Mouse (Mus musculus) forebrain, embryonic 16.5 days (tissue): ENCODE measurements around the gene Adap1. TPM values are rescaled to one million over a fixed set of nuclear protein-coding genes. Genes with fewer than 3 reads are reported as not detected.
A peak's percentile ranks its signal among the peaks of the same experiment; 100 is the strongest.

Experiments
- ATAC-seq: fragments of 200-750 bp; cut with Nextera tagmentation; 2 replicates; pipeline ENCODE4 v1.8.0; 2017; ENCODE audit warnings: mild to moderate bottlenecking, moderate library complexity
- H3K27ac ChIP-seq: fragments of 300-500 bp; sonication (generic); 2 replicates; pipeline ENCODE4 v1.5.1; 2014; ENCODE audit warnings: low read length, control low read depth
- H3K27me3 ChIP-seq: fragments of 300-500 bp; sonication (generic); replicated peaks from 2 replicates; pipeline ENCODE4 v1.6.1; 2014; ENCODE audit warnings: low read length; ENCODE audit not compliant: control insufficient read depth, insufficient read depth
- H3K36me3 ChIP-seq: fragments of 300-500 bp; sonication (generic); 2 replicates; pipeline ENCODE4 v1.6.1; 2014; ENCODE audit not compliant: control insufficient read depth, insufficient read depth
- H3K4me1 ChIP-seq: fragments of 300-500 bp; sonication (generic); replicated peaks from 2 replicates; pipeline ENCODE4 v1.6.1; 2014; ENCODE audit warnings: low read length; ENCODE audit not compliant: control insufficient read depth, insufficient read depth
- H3K4me2 ChIP-seq: fragments of 300-500 bp; sonication (generic); 2 replicates; pipeline ENCODE4 v1.6.1; 2014; ENCODE audit warnings: mild to moderate bottlenecking, low read length, control low read depth
- H3K4me3 ChIP-seq: fragments of 300-500 bp; sonication (generic); replicated peaks from 2 replicates; pipeline ENCODE4 v1.5.1; 2014; ENCODE audit warnings: mild to moderate bottlenecking, low read length, control low read depth
- H3K9ac ChIP-seq: fragments of 300-500 bp; sonication (generic); replicated peaks from 2 replicates; pipeline ENCODE4 v1.6.1; 2014; ENCODE audit warnings: low read depth, low read length, control low read depth
- H3K9me3 ChIP-seq: fragments of 300-500 bp; sonication (generic); 2 replicates; pipeline ENCODE4 v1.6.1; 2016; ENCODE audit warnings: low read length; ENCODE audit not compliant: control insufficient read depth
- WGBS: fragments of 180-500 bp; shearing (Covaris S2); extraction: QIAGEN DNeasy Blood & Tissue Kit; methylation state at CpG from one replicate; pipeline ENCODE4 v1.1.7; 2014; 5-methylcytosine and 5-hydroxymethylcytosine counted together
- polyA plus RNA-seq: library from polyadenylated mRNA; unstranded; fragments of >200 nt; fragmentation: Nextera tagmentation; extraction: Ambion mirVana; gene quantifications from 2 replicates; pipeline ENCODE4 v1.2.1, GENCODE M21; 2015

The Adap1 gene
- polyA plus RNA-seq, 1 experiment from 2014 or later = 35.5 TPM

- Histone ChIP-seq H3K4me3 (peak overlapping the region; percentile 81), H3K9ac (peak overlapping the region; percentile 83), H3K27ac (peak overlapping the region; percentile 92), H3K27me3 (no peaks in the 10 kb centered on the region), H3K4me1 (peaks cover 17% of the 10 kb centered on the region), H3K4me2 (peak overlapping the region; percentile 95), H3K36me3 (peaks cover 6% of the 10 kb centered on the region; the same call in 1 of the 2 replicates), H3K9me3 (no peaks in the 10 kb centered on the region)
- ATAC-seq = no peak
- WGBS = 0% methylated on average over 7 of the region's 7 CpGs
Measured at GRCm38 (mm10) chr5:139252910-139253245, 72.5 kb downstream of the Adap1 start.

- Histone ChIP-seq H3K4me3 (peak within 1 kb of the TSS; percentile 81), H3K4me2 (peak within 1 kb of the TSS; percentile 95), H3K27ac (peak within 1 kb of the TSS; percentile 92), H3K4me1 (peaks cover 17% of the 10 kb centered on the region), H3K36me3 (peaks cover 12% of the 10 kb centered on the region), H3K27me3 (no peaks in the 10 kb centered on the region), H3K9ac (peak within 1 kb of the TSS; percentile 83), H3K9me3 (no peaks in the 10 kb centered on the region)
- under 1% methylated on average over 72 of the region's 90 CpGs for WGBS
- peak; percentile 97 for ATAC-seq
Measured at GRCm38 (mm10) chr5:139252081-139252909, 73.1 kb downstream of the Adap1 start, which contains the start of gene Get4. Get4 (plus strand) TSS chr5:139252324.

- peak overlapping the region; percentile 82 for H3K27ac ChIP-seq
- peaks cover 17% of the 10 kb centered on the region for H3K4me1 ChIP-seq
- H3K4me3 ChIP-seq = peak overlapping the region; percentile 81
- H3K9me3 ChIP-seq = no peaks in the 10 kb centered on the region
- no peak; the same call in 1 of the 2 replicates for ATAC-seq
- peak overlapping the region; percentile 72 for H3K4me2 ChIP-seq
- 1% methylated on average over 8 of the region's 8 CpGs for WGBS
- H3K27me3 ChIP-seq = no peaks in the 10 kb centered on the region
- H3K9ac ChIP-seq = peak overlapping the region; percentile 72
- peaks cover 18% of the 10 kb centered on the region for H3K36me3 ChIP-seq
Measured at GRCm38 (mm10) chr5:139251736-139252080, 73.7 kb downstream of the Adap1 start.

- Histone ChIP-seq H3K4me1 (peaks cover 17% of the 10 kb centered on the region), H3K27me3 (no peaks in the 10 kb centered on the region), H3K9me3 (no peaks in the 10 kb centered on the region), H3K4me3 (no peak overlapping the region), H3K4me2 (peak overlapping the region; percentile 72; the same call in 1 of the 2 replicates), H3K36me3 (peaks cover 22% of the 10 kb centered on the region), H3K27ac (no peak overlapping the region), H3K9ac (peak overlapping the region; percentile 72; the same call in 1 of the 2 replicates)
- WGBS = 87% methylated on average over 7 of the region's 7 CpGs
- no peak for ATAC-seq
Measured at GRCm38 (mm10) chr5:139251279-139251678, 74.1 kb downstream of the Adap1 start.

GRCm38 (mm10) chr5:139248846-139249245, 76.6 kb downstream of the Adap1 start:
- H3K4me1 ChIP-seq = peaks cover 12% of the 10 kb centered on the region
- ATAC-seq = no peak
- H3K4me2 ChIP-seq = no peak overlapping the region
- no peak overlapping the region for H3K27ac ChIP-seq
- no peak overlapping the region for H3K4me3 ChIP-seq
- no peak overlapping the region for H3K9ac ChIP-seq
- H3K27me3 ChIP-seq = no peaks in the 10 kb centered on the region
- WGBS = 75% methylated on average over 3 of the region's 3 CpGs
- H3K9me3 ChIP-seq = no peaks in the 10 kb centered on the region
- peaks cover 41% of the 10 kb centered on the region for H3K36me3 ChIP-seq

GRCm38 (mm10) chr5:139247767-139248166, 77.7 kb downstream of the Adap1 start:
- no peak overlapping the region for H3K27ac ChIP-seq
- no peak overlapping the region for H3K9ac ChIP-seq
- no peaks in the 10 kb centered on the region for H3K9me3 ChIP-seq
- peaks cover 41% of the 10 kb centered on the region for H3K36me3 ChIP-seq
- 88% methylated on average over 3 of the region's 3 CpGs for WGBS
- H3K4me2 ChIP-seq = no peak overlapping the region
- ATAC-seq = no peak
- no peak overlapping the region for H3K4me3 ChIP-seq
- H3K4me1 ChIP-seq = peaks cover 3% of the 10 kb centered on the region
- no peaks in the 10 kb centered on the region for H3K27me3 ChIP-seq

GRCm38 (mm10) chr5:139243384-139243783, 82.0 kb downstream of the Adap1 start:
- Histone ChIP-seq H3K4me1 (no peaks in the 10 kb centered on the region), H3K9ac (no peak overlapping the region), H3K36me3 (peaks cover 66% of the 10 kb centered on the region), H3K27me3 (no peaks in the 10 kb centered on the region), H3K4me3 (no peak overlapping the region), H3K27ac (no peak overlapping the region), H3K4me2 (no peak overlapping the region), H3K9me3 (no peaks in the 10 kb centered on the region)
- ATAC-seq = no peak
- 58% methylated on average over 1 of the region's 1 CpGs for WGBS

GRCm38 (mm10) chr5:139241022-139241761, 84.2 kb downstream of the Adap1 start:
- Histone ChIP-seq H3K4me1 (no peaks in the 10 kb centered on the region), H3K36me3 (peaks cover 52% of the 10 kb centered on the region), H3K9ac (no peak overlapping the region), H3K4me3 (no peak overlapping the region), H3K27ac (no peak overlapping the region), H3K9me3 (no peaks in the 10 kb centered on the region), H3K4me2 (no peak overlapping the region), H3K27me3 (no peaks in the 10 kb centered on the region)
- no peak for ATAC-seq
- WGBS = 90% methylated on average over 15 of the region's 15 CpGs

GRCm38 (mm10) chr5:139237436-139237835, 88.0 kb downstream of the Adap1 start:
- Histone ChIP-seq H3K9ac (no peak overlapping the region), H3K36me3 (peaks cover 52% of the 10 kb centered on the region), H3K27me3 (no peaks in the 10 kb centered on the region), H3K27ac (no peak overlapping the region), H3K4me2 (no peak overlapping the region), H3K4me1 (no peaks in the 10 kb centered on the region), H3K9me3 (no peaks in the 10 kb centered on the region), H3K4me3 (no peak overlapping the region)
- no peak for ATAC-seq
- 85% methylated on average over 4 of the region's 4 CpGs for WGBS
